Mouse (Mus musculus) heart, adult 18-20 months (tissue): ENCODE data around the gene Ccdc138. TPM values are rescaled to one million over a fixed set of nuclear protein-coding genes. Genes with fewer than 3 reads are reported as not detected.

ENCODE experiments used
- DNase-seq, 2 experiments: peaks; one replicate each; pipeline ENCODE4 v3.0.0; 2021 to 2022; ENCODE audit warnings: mixed read lengths in 1 of 2
- total RNA-seq, 2 experiments: library from RNA; stranded (reverse); gene quantifications; 2 replicates each; pipeline ENCODE4 v1.2.3; 2021

Ccdc138 gene
- total RNA-seq, 2 experiments from 2014 or later: 0.37 to 1.0 TPM

GRCm38 (mm10) chr10:58585427-58586223 lies 87.9 kb downstream of the Ccdc138 start:
- no peak for DNase-seq

GRCm38 (mm10) chr10:58594486-58594885 lies 96.7 kb downstream of the Ccdc138 start:
- DNase-seq: no peak

- DNase-seq: no peak
Measured at GRCm38 (mm10) chr10:58595197-58595596, 97.4 kb downstream of the Ccdc138 start.

GRCm38 (mm10) chr10:58595821-58596220 lies 98.1 kb downstream of the Ccdc138 start:
- DNase-seq: peak in 1 of 2 experiments; percentile 62

GRCm38 (mm10) chr10:58600151-58600550 lies 102.4 kb downstream of the Ccdc138 start:
- DNase-seq: no peak

GRCm38 (mm10) chr10:58600983-58601382 lies 103.2 kb downstream of the Ccdc138 start:
- no peak for DNase-seq

GRCm38 (mm10) chr10:58601431-58601901 lies 103.7 kb downstream of the Ccdc138 start:
- peak in 1 of 2 experiments; percentile 25 for DNase-seq

GRCm38 (mm10) chr10:58601946-58602345 lies 104.2 kb downstream of the Ccdc138 start:
- no peak for DNase-seq

- DNase-seq: peak; percentile 69 to 81
Measured at GRCm38 (mm10) chr10:58604779-58605178, 107.0 kb downstream of the Ccdc138 start.

GRCm38 (mm10) chr10:58606356-58606755 lies 108.6 kb downstream of the Ccdc138 start:
- DNase-seq: no peak

- no peak for DNase-seq
Measured at GRCm38 (mm10) chr10:58608858-58609257, 111.1 kb downstream of the Ccdc138 start.

GRCm38 (mm10) chr10:58610484-58611261 lies 112.9 kb downstream of the Ccdc138 start:
- DNase-seq: peak; percentile 50 to 69

- DNase-seq: no peak
Measured at GRCm38 (mm10) chr10:58614601-58615000, 116.9 kb downstream of the Ccdc138 start.

- DNase-seq: no peak
Measured at GRCm38 (mm10) chr10:58616565-58616964, 118.8 kb downstream of the Ccdc138 start.

GRCm38 (mm10) chr10:58618501-58619216 lies 120.9 kb downstream of the Ccdc138 start:
- DNase-seq: no peak

- DNase-seq: no peak
Measured at GRCm38 (mm10) chr10:58619266-58619665, 121.5 kb downstream of the Ccdc138 start.

GRCm38 (mm10) chr10:58624848-58625711 lies 127.3 kb downstream of the Ccdc138 start:
- no peak for DNase-seq
